Mouse (Mus musculus) heart, postnatal 10 days (tissue): Measurements from ENCODE around the gene Retsat. TPM values are rescaled to one million over a fixed set of nuclear protein-coding genes. Genes with fewer than 3 reads are reported as not detected.

Experiments
- DNase-seq, 2 experiments: peaks; one replicate each; pipeline ENCODE4 v3.0.0; 2021
- intact Hi-C: fragments of 180-260 bp; cut with DNase I; formaldehyde crosslinking; loops from one replicate; pipeline ENCODE4 v1.15.1; 2025
- total RNA-seq, 2 experiments: library from RNA; stranded (reverse); gene quantifications; 2 replicates each; pipeline ENCODE4 v1.2.3; 2021

Gene Retsat
- total RNA-seq, 2 experiments from 2014 or later, result 141 to 152 TPM

- intact Hi-C loops, result no loop called here
- peak; percentile 86 to 89 for DNase-seq
Measured at GRCm38 (mm10) chr6:72655309-72656052, 57.2 kb downstream of the Retsat start.

- intact Hi-C loops, result no loop called here
- DNase-seq, result no peak
Measured at GRCm38 (mm10) chr6:72656053-72656442, 57.8 kb downstream of the Retsat start.

GRCm38 (mm10) chr6:72658006-72658405, 59.7 kb downstream of the Retsat start:
- DNase-seq, result no peak
- intact Hi-C loops, result no loop called here

Other genes starting within 250 kb of the Retsat start
- gene Tmem150a, start 243.0 kb upstream of the Retsat start, total RNA-seq, result 10 to 100 TPM; 13.6 to 17.1 TPM
- 10 to 100 TPM; 45.6 to 51.5 TPM for gene Rnf181, start 231.5 kb upstream of the Retsat start, total RNA-seq
- 10 to 100 TPM; 46.5 to 57.8 TPM for gene Vamp5, start 218.0 kb upstream of the Retsat start, total RNA-seq
- gene Vamp8, start 207.8 kb upstream of the Retsat start, total RNA-seq, result 100 to 1,000 TPM in 1 of 2 experiments, 10 to 100 TPM in 1; 95.9 to 102 TPM
- gene Ggcx, start 184.2 kb upstream of the Retsat start, total RNA-seq, result 10 to 100 TPM; 24.5 to 27.7 TPM
- 100 to 1,000 TPM; 204 to 226 TPM for gene Mat2a, start 158.9 kb upstream of the Retsat start, total RNA-seq
- gene Sh2d6, start 76.8 kb upstream of the Retsat start, total RNA-seq, result under 1 TPM in 1 of 2 experiments, not detected in 1; 0.40 TPM
- gene Capg, start 54.1 kb upstream of the Retsat start, total RNA-seq, result 10 to 100 TPM; 11.5 to 13.1 TPM
- 10 to 100 TPM; 15.7 to 16.0 TPM for gene Elmod3, start 62 bp upstream of the Retsat start, total RNA-seq
- 10 to 100 TPM; 44.5 to 45.4 TPM for gene Tgoln1, start 18.5 kb downstream of the Retsat start, total RNA-seq
- 10 to 100 TPM; 20.6 to 24.6 TPM for gene Tcf7l1, start 190.8 kb downstream of the Retsat start, total RNA-seq